Mouse (Mus musculus) kidney, postnatal 14 days (tissue): ENCODE results near the gene Tbc1d23.
A peak's percentile ranks its signal among the peaks of the same experiment; 100 is the strongest.

Source experiments
- DNase-seq: peaks from one replicate; pipeline ENCODE4 v3.0.0; 2022; ENCODE audit warnings: mixed read lengths

The Tbc1d23 gene

DNA sequence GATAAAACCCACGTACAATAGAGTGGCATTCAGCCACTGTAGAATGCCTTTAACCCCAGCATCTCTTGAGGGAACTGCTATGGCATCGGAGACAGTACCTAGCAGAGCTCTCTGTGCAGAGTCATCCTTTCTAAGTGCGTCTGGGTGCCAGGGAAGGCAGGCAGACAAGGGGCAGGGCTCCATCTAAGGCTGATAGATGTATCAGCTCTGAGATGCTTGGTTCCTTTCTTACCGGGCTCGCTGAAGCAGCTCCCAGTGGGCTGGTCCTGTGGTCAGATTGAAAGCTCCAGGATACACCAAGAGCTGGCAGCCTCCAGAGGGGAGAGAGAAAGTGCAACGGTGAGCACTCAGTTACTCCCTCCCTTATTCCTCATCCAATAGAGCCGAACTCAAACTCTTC is 71.5 kb downstream of the Tbc1d23 start:
- no peak for DNase-seq

DNA sequence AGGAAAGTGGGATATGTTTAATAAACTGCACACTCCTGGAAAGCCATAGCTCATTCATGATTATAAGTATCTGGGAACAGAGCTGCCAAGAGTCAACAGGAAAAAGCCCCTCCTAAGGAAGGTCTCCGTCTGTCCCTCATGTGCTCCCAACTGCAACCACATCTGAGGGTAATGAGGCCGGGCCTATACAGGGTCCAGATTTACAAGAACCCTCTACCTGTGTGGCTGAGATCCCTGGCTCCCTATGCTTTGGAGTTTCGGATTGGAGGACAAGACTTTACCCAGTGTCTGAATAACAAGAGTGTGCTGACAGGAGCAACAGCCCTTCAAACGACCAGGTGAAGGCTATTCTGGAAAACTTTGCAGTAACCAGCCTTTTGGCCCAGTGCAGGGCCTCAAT is 73.6 kb downstream of the Tbc1d23 start:
- no peak for DNase-seq

GRCm38 (mm10) chr16:57157076-57157475 is 74.2 kb downstream of the Tbc1d23 start:
- DNase-seq = peak; percentile 31

DNA sequence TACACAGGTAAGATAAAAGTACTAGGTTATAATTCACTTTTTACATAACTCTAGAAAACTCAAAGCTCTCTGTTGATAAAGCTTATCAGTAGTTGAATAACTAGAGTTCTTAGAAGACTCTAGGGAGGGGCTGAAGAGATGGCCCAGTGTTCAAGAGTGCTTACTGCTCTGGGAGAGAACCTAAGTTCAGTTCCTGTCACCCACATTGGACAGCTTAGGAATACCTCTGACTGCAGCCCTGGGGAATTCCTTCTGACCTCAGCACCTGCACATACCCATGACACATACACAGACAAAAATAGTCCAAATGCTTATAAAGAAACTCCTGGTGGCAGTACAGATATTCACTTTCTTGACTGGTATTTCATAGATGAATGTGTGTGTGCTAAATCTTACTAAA is 75.4 kb downstream of the Tbc1d23 start:
- no peak for DNase-seq

GRCm38 (mm10) chr16:57151437-57151836 is 79.9 kb downstream of the Tbc1d23 start:
- no peak for DNase-seq

DNA sequence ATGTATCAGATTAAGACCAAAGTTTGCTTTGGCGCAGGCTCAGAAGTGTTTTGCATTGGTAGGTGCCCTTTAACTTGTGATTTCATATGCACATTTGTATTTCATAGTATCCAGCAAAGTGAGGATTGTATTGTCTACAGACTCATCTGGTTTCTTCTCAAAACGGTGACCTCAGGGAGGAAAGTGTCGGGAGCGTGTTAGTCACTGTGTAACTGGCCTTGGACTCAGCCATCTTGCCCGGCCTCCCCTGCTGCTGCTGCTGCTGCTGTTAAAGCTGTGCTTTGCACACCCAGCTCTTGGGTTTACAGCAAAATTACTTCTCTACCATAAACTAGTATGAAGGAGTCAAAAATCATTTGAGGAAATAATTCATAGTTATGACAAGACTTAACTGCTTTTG is 86.6 kb downstream of the Tbc1d23 start:
- DNase-seq = no peak

GRCm38 (mm10) chr16:57133611-57134010 is 97.7 kb downstream of the Tbc1d23 start:
- DNase-seq = no peak

DNA sequence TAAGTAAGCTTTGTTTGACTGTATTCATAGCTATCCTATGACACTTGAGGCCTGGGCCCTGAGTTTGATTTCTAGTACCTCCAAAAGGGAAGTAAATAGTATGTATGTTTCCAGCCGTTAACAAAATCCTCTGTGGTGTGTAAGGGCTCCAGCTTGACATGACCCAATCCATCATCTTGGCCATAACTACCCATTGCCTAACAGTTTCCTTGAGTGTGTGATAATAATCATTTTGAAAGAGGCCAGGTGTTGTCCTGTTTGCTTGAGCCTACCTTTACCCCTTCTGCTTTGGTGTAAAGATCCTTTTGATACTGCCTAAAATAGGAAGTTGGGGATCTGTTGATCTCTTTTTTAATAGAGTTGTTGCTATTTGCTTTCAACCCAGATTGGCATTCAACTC is 99.0 kb downstream of the Tbc1d23 start:
- DNase-seq = no peak

- no peak for DNase-seq
These were observed 99.8 kb downstream of the Tbc1d23 start for GRCm38 (mm10) chr16:57131544-57131943.

DNA sequence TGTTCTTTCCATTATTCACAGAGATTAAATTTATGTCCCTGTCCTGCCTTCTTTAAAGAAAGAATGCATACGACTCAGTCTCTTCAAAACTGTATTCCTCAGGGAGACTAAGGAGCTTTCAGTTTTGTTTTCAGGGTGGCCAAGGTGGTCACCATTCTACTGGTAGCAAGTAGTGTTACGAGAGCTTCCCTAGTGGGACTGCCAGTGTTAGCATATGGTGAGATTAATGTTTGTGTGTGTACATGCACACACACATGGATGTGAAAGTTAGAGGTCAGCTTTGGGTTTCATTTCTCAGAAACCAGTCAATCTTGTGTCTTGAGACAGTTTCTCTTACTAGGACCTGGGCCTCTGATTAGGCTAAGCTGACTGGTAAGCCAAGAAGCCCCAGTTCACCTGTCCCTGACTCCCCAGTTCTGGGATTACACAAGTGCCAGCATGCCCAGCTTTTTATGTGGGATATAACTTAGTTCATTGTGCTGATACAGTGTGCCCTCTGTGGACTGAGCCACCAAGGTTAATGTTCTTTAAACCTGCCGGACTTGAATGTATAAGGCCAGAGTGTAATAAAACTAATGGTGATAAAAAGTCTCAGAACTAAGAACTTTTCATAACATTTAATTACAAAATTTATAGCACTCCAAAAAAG is 100.4 kb downstream of the Tbc1d23 start:
- DNase-seq = no peak

DNA sequence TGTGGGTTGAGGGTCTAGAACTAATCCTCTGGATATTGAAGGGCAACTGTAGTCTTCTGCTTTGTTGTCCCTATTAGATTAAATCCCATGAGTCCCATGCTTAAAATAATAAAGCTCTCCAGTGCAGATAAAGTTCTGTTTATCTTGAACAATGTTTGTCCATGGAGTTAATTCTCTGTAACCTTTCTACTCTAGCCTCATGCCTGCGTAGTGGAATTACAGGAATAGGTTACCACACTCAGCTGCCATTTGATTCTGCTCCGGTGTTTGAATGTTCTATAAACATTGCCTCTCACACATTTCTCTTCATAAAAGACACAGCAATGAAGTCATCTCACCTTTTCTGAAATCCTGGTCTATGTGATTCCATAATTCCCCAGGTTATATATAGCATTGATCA is 103.5 kb downstream of the Tbc1d23 start:
- DNase-seq = no peak

DNA sequence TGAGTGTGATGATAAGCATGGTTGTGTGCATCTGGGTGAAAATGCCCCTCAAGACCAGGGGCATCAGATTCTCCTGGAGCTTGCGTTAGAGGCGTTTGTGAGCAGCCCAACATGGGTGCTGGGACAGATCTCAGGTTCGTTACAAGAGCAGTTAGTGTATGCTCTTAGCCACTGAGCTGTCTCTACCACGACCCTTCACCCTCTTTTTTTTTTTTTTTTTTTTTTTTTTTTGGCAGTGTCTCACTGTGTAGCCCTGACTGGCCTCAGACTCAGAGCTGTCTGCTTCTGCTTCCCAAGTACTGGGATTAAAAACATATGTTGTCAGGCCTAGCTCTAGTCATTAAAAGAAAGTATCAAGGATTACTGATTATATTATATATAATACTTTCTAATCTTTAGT is 105.0 kb downstream of the Tbc1d23 start:
- DNase-seq = no peak

GRCm38 (mm10) chr16:57122682-57123445 is 108.4 kb downstream of the Tbc1d23 start:
- no peak for DNase-seq

GRCm38 (mm10) chr16:57121816-57122415 is 109.4 kb downstream of the Tbc1d23 start:
- DNase-seq = no peak

DNA sequence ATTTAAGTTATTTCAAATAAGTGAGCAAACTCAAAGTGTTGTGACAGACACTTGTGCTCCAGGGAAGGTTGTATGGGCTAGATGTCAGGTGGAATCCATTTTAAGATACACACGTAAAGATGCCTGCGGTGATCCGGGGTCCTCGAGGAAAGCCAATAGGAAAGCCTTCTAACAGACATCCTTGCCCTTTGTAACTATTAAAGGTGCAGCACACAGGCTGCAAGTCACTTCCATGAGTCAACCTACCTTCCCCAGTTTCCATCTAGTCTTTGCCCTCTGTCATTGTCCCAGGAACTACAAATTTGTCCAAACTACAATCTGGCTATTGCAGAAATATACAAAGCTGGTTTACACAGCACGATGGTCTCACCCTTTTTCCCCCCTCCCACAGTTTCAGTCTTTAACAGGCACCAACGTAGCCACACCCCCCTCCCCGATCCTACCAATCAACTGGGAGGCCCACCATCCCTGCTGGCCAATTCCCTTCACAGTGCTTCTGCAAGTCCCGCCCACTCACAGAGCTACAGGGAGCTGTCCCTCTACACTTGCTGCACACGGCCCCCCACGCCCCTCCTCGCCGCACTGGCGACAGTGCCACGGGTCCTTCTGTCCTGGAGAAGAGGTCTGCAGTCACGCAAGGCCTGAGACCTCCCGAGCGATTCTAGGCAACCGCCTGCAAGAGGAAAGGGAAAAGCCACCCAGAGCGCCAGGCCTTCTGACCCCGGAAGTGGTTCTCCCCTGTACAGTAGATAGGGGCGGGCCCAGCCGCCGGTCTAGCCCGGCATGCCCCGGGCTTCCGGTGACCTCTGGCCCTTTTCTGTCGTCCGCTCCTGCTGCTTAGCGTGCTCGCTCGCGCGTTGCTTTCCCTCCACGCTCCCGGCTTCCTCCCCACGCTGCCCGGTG is 110.1 kb downstream of the Tbc1d23 start, which contains the start of gene Tomm70a:
Tomm70a (plus strand) TSS at position 791 of the 903 bp plus-strand sequence.
- DNase-seq = peak; percentile 95
